Mouse (Mus musculus) erythroblast, embryonic 14.5 days (primary cell): ENCODE data around the gene C1s2.

Source experiments
- GATA1 ChIP-seq: IDR thresholded peaks from 2 replicates; pipeline ENCODE4 v1.6.1; 2012; ENCODE audit warnings: low read length, inconsistent platforms, mixed read lengths
- TAL1 ChIP-seq: IDR thresholded peaks from 3 replicates; pipeline ENCODE4 v1.6.1; 2012; ENCODE audit warnings: low read length, inconsistent platforms, mixed read lengths

GRCm38 (mm10) chr6:124586266-124586665 lies 49.6 kb downstream of the C1s2 start:
- TF ChIP-seq GATA1 (no peak), TAL1 (no peak)
